Mouse (Mus musculus) thymus, postnatal 4 days (tissue): ENCODE results near the gene Map2k1.
"Not testable (repeated sequence)": the region's sequence is repeated elsewhere in the genome, so short reads cannot be mapped to it uniquely, and the experiment has no call there.

Experiments
- DNase-seq: peaks from one replicate; pipeline ENCODE4 v3.0.0; 2021

The Map2k1 gene

GRCm38 (mm10) chr9:64199897-64200296, 53.5 kb downstream of the Map2k1 start:
- DNase-seq: no peak

GRCm38 (mm10) chr9:64198763-64199418, 54.5 kb downstream of the Map2k1 start:
- not testable (repeated sequence) for DNase-seq

- DNase-seq: no peak
Measured at GRCm38 (mm10) chr9:64198068-64198762, 55.2 kb downstream of the Map2k1 start.

- DNase-seq: no peak
Measured at GRCm38 (mm10) chr9:64197524-64197923, 55.9 kb downstream of the Map2k1 start.

- DNase-seq: no peak
Measured at GRCm38 (mm10) chr9:64195554-64195953, 57.9 kb downstream of the Map2k1 start.

- no peak for DNase-seq
Measured at GRCm38 (mm10) chr9:64193879-64194278, 59.6 kb downstream of the Map2k1 start.

- DNase-seq: no peak
Measured at GRCm38 (mm10) chr9:64184166-64184840, 69.1 kb downstream of the Map2k1 start.

GRCm38 (mm10) chr9:64183295-64183694, 70.1 kb downstream of the Map2k1 start:
- not testable (repeated sequence) for DNase-seq

GRCm38 (mm10) chr9:64178974-64179646, 74.3 kb downstream of the Map2k1 start, which contains the start of gene Snapc5:
Gene Snapc5, plus strand, starts transcription at chr9:64179274.
- DNase-seq: peak; percentile 94

GRCm38 (mm10) chr9:64178610-64178973, 74.8 kb downstream of the Map2k1 start:
- DNase-seq: peak; percentile 20

- no peak for DNase-seq
Measured at GRCm38 (mm10) chr9:64175378-64175777, 78.1 kb downstream of the Map2k1 start.

GRCm38 (mm10) chr9:64174766-64175165, 78.7 kb downstream of the Map2k1 start:
- no peak for DNase-seq

GRCm38 (mm10) chr9:64174341-64174740, 79.1 kb downstream of the Map2k1 start:
- no peak for DNase-seq

GRCm38 (mm10) chr9:64173666-64174220, 79.7 kb downstream of the Map2k1 start:
- no peak for DNase-seq

- peak; percentile 89 for DNase-seq
Measured at GRCm38 (mm10) chr9:64172816-64173665, 80.4 kb downstream of the Map2k1 start, which contains the start of the genes Zwilch and Rpl4. Gene Zwilch, minus strand, starts transcription at chr9:64173104. Gene Rpl4, plus strand, starts transcription at chr9:64173375.

- DNase-seq: no peak
Measured at GRCm38 (mm10) chr9:64172145-64172815, 81.2 kb downstream of the Map2k1 start.

- not testable (repeated sequence) for DNase-seq
Measured at GRCm38 (mm10) chr9:64169967-64170366, 83.5 kb downstream of the Map2k1 start.

- DNase-seq: no peak
Measured at GRCm38 (mm10) chr9:64160471-64160870, 93.0 kb downstream of the Map2k1 start.

GRCm38 (mm10) chr9:64156641-64157040, 96.8 kb downstream of the Map2k1 start:
- DNase-seq: no peak

GRCm38 (mm10) chr9:64139879-64140278, 113.6 kb downstream of the Map2k1 start:
- no peak for DNase-seq

- peak; percentile 72 for DNase-seq
Measured at GRCm38 (mm10) chr9:64138896-64139295, 114.5 kb downstream of the Map2k1 start.
